Mouse (Mus musculus) v-Abl transformed pro-B cells (cell line): ENCODE data around the gene Pard6b.

Source experiments
- in situ Hi-C, 2 experiments: fragments of 400-800 bp; cut with MboI; formaldehyde crosslinking; loops; one replicate each; pipeline ENCODE4 v1.15.1; 2025; ENCODE audit not compliant: unreplicated experiment in 2 of 2

The Pard6b gene

DNA sequence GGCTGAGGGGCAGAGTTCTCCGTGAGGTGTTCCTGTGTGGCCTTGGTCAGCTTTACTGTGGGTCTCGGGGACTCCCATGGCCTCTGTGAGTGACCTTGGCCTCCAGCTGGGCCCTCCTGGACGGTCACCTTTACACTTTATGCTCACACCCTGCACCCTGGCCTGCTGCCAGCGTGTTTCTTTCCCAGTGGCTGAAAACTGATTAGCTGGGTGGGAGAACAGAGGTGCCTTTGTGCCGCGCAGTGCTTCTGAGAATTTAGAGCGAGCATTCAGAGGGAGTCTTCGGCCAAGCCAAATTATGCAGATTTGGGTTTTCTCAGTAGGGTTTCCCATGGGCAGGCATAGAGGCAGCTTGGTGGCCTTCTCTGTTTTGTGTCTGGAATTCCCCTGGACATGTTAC lies 14.3 kb downstream of the Pard6b start:
- in situ Hi-C loops = loop anchor here (5.0 to 10.0 kb wide), 3 partner anchors 198 to 413 kb away; no protein-coding TSS in a partner anchor

DNA sequence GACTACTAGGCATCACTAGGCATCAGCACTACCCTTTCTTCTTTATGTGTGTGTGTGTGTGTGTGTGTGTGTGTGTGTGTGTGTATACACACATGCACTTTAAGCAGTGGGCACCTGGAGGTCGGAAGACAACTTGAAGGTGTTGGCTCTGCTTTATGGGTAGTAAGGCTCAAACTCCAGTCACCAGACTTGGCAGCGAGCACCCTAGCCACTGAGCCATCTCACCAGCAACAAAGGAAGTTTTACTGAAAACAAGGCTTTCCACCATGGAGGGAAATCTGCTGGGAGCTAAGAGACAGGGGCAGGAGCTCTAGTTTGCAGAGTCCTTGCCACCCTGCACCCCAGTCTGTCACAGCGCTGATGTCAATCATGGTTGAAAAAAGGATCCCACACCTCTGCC lies 15.7 kb downstream of the Pard6b start:
- in situ Hi-C loops = loop anchor here (5.0 to 10.0 kb wide), 3 partner anchors 199 to 414 kb away; no protein-coding TSS in a partner anchor

DNA sequence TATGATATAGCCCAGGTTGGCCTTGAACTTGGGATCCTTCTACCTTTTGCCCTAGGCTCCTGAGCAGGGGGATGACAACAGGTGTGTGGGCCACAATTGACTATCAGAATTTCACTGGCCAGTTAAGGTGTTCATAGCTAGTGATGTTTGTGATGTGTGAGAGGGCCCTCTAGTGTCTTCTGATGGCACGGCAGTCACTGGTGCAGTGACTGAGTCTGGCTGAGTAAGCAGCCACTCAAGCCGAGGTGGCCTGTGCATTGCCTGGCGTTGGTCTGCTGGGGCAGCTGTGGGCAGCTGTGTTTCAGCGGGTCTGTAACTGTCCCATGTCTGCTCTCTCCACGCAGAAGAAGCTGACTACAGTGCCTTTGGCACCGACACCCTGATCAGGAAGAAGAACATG lies 17.2 kb downstream of the Pard6b start:
- in situ Hi-C loops = loop anchor here (5.0 to 10.0 kb wide), 3 partner anchors 201 to 416 kb away; no protein-coding TSS in a partner anchor

DNA sequence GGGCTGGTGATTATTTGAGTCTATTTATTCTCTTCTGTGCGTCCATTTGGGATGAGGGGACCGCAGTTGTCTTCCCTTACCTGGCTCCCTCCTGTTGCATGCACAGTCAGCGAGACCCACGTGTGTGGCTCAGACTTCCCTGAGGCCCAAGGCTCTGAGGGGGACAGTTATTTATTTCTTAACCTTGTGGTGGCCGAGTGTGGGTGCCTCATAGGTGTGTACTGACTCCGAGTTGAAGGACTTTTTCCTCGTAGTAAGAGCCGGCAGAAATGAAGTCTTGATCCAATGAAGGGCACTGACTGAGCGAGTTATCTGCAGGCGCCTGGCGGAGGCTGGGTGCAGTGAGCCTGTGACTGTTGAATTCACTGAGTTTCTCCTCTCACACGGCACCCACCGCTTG lies 19.2 kb downstream of the Pard6b start:
- in situ Hi-C loops = loop anchor here (25.0 kb wide), 5 partner anchors 112 to 1987 kb away; partner anchors contain the start of genes Adnp (in 1 of the 2) and Zfp64 (in 1 of the 2)

DNA sequence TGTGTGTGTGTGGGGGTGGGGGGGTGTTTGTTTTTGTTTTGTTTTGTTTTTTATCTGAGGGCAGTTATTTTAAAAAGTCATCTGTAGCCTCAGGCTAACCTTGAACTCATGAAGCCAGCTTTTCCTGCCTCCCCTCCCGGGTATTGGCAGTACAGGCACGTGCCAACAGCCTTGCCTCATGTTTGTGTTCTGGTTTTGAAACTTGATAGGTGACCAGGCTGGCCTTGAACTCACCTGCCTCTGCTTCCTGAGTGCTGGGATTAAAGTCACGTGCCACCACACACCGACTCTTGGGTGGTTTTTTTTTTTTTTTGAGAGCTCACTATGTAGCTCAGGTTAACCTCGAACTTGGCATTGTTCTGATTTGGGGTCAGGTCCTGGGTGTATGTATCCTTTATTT lies 21.0 kb downstream of the Pard6b start:
- in situ Hi-C loops = loop anchor here (25.0 kb wide), 5 partner anchors 110 to 1985 kb away; partner anchors contain the start of genes Adnp (in 1 of the 2) and Zfp64 (in 1 of the 2)

DNA sequence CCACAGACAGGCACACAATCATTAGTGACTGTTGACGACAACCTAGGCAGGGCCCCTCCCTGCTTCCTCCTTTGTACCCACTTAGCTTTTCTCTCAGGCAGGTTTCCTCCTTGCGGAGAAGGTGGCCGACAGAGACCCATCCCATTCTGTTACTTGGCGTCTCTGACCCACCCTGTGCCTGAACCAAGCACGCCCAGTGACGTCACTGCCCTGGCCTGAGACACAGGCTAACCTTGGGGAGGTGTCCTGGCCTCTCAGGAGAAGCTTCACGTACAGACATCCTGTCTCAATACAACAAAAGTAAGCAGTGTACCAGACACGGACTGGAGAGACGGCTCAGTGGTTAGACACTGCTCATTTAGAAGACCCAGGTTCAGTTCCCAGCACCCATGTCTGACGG lies 22.5 kb downstream of the Pard6b start:
- in situ Hi-C loops = loop anchor here (25.0 kb wide), 5 partner anchors 109 to 1984 kb away; partner anchors contain the start of genes Adnp (in 1 of the 2) and Zfp64 (in 1 of the 2)

DNA sequence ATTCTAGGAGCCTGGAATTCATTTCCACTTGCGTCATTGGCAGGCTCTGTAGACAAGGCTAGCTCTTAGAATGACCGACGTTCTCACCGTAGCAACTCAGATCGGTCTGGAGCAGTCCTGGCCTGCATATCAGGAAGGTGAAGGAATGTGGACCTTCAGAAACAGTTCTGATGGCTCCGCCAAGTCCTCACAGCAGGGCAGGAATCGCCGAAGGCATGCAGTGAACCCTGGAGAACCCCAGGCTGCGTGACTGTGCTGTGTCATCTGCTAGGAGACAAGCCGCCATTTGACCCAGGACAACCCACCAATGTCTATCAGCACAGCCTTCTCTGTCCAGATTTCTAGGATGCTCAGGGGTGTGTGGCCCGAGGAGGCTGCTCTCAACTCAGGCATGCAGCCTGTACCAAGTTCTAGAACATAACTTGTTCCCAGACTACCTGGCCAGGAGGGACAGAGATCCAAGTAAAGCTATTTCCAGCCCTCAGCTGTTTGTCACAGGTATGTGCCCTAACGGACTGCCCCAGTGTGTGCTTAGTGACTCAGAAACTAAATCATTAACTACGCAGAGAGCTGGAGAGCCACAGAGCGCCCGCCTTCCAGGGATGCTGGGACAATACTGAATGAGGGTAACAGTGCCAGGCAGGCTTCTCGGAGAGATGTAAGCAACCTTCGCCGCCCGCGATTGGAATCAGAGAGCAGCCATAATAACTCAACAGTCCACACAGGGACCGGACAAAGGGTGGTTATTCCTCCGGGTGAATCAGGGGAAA lies 23.8 kb downstream of the Pard6b start:
- in situ Hi-C loops = loop anchor here (25.0 kb wide), 5 partner anchors 108 to 1983 kb away; partner anchors contain the start of genes Adnp (in 1 of the 2) and Zfp64 (in 1 of the 2)

DNA sequence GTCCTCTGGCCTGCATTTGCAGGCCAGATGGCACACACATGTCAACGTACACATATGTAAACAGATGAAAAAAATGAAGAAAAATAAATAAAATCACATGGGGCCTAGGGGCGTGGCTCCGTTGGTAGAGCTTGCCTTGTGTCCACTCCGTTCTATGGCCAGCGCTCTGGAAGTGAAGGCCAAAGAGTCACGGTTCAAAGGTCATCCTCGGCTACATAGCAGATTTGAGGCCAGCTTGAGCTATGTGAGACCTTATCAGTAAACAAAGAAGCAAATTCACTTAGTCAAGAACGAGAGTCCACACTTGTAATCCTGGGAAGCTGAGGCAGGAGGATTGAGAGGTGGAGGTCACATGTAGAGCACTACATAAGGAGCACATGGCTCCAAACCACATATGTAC lies 24.5 kb downstream of the Pard6b start:
- in situ Hi-C loops = loop anchor here (25.0 kb wide), 5 partner anchors 107 to 1982 kb away; partner anchors contain the start of genes Adnp (in 1 of the 2) and Zfp64 (in 1 of the 2)

DNA sequence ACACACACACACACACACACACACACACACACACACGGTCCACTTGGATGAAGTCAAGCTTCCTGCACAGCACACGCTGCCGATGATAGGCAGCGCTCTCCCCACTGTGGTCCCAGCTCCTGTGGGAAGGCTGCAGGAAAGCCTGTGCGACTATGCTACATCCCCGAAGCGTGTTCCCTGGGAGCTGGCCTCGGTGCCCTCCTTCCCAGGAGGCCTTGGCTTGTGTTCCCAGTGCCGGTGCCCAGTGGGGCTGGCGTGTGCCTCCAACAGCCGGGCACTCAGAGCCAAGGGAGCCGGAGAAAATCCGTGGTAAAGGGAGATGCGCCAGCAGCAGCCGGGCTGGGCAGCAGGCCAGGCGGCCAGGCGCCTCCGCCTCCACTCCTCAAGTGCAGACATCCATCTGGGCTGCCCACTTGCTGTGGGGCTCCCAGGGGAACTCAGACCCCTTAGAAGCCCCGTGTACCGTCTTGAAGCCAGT lies 25.9 kb downstream of the Pard6b start:
- in situ Hi-C loops = loop anchor here (25.0 kb wide), 5 partner anchors 106 to 1981 kb away; partner anchors contain the start of genes Adnp (in 1 of the 2) and Zfp64 (in 1 of the 2)

DNA sequence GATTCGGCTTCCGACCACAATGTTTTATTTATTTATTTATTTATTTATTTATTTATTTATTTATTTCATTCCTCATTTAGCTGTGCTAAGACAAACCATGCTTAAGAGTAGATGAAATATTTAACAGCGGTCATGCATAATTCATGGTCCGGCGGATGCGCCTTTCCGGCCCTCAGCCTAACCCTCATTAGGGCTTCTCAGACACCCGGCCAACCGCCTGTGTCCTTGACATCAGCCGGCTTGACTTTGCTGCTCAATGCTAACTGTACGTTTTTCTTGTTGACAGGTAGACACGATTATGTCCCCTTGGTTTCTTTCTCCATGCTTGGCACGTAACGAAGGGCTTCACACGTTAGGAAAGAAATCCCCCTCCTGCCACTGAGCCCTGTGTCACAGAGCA lies 26.6 kb downstream of the Pard6b start:
- in situ Hi-C loops = loop anchor here (25.0 kb wide), 5 partner anchors 105 to 1980 kb away; partner anchors contain the start of genes Adnp (in 1 of the 2) and Zfp64 (in 1 of the 2)

DNA sequence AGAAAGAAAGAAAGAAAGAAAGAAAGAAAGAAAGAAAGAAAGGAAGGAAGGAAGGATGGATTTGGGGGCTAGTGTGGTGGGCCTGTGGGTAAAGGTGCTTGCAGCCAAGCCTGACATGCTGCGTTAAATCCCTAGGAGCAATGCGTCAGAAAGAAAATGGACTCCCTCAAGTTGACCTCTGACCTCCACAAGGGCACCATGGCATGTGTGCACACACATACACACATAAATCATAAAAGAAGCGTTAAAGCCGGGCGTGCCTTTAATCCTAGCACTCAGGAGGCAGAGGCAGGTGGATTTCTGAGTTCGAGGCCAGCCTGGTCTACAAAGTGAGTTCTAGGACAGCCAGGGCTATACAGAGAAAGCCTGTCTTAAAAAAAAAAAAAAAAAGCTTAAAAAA lies 27.1 kb downstream of the Pard6b start:
- in situ Hi-C loops = loop anchor here (25.0 kb wide), 5 partner anchors 104 to 1979 kb away; partner anchors contain the start of genes Adnp (in 1 of the 2) and Zfp64 (in 1 of the 2)

DNA sequence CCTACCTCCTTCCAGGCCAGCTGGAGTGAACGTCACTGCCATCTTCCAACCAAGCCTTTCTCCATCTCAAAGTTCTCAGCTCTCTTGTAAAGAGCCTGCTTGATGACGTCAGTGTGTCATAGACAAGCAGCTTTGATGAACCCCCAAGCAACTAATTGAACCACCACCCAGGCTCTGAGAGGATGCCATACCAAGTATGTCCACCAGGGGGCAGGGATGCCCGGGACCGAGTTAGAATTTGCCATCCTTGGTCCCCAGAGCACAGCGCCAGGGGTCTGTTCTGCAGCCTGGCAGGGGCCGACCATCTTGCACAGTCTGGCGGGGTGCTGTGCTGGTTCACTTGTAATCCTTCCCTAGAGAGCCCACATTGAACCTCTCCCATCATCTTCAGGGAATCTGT lies 31.1 kb downstream of the Pard6b start:
- in situ Hi-C loops = loop anchor here (5.0 to 25.0 kb wide), 8 partner anchors 40 to 1983 kb away; partner anchors contain the start of genes Adnp (in 1 of the 2) and Zfp64 (in 1 of the 2)

DNA sequence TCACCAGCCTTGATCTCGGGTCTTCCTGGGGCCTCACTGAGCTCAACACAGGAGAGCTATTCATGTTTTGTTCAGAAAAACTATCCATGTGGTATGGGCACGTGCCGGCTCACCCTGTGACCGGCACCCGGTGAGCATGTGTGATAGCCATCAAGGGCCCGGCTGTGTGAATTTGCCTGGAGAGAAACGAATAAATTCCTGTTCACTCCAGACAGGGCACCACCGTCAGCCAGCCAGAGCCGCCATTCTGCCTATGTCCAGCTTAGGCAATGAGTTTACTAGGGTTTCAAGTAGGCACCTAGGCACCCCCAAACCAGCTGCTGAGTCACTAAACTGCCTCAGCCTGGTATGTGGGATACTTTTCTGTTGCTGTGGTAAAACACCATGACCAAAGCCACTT lies 32.5 kb downstream of the Pard6b start:
- in situ Hi-C loops = loop anchor here (5.0 to 25.0 kb wide), 8 partner anchors 39 to 1982 kb away; partner anchors contain the start of genes Adnp (in 1 of the 2) and Zfp64 (in 1 of the 2)

DNA sequence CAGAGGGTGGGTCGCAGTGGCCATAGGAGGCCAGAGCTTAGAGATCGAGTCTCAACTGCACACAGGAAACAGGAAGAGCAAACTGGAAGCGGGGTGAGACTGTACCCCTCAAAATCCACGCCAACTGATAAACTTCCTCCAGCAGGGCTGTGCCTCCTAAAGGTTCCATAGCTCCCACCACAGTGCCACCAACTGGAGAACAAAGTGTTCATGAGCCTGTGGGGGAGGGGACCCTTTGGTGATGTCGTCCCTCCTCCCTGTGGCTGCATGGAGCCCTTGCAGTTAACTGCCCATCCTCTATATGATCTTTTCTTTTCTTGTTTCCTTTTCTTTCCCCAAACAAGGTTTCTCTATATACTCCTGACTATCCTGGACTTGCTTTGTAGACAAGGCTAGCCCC lies 32.9 kb downstream of the Pard6b start:
- in situ Hi-C loops = loop anchor here (5.0 to 25.0 kb wide), 8 partner anchors 39 to 1981 kb away; partner anchors contain the start of genes Adnp (in 1 of the 2) and Zfp64 (in 1 of the 2)

DNA sequence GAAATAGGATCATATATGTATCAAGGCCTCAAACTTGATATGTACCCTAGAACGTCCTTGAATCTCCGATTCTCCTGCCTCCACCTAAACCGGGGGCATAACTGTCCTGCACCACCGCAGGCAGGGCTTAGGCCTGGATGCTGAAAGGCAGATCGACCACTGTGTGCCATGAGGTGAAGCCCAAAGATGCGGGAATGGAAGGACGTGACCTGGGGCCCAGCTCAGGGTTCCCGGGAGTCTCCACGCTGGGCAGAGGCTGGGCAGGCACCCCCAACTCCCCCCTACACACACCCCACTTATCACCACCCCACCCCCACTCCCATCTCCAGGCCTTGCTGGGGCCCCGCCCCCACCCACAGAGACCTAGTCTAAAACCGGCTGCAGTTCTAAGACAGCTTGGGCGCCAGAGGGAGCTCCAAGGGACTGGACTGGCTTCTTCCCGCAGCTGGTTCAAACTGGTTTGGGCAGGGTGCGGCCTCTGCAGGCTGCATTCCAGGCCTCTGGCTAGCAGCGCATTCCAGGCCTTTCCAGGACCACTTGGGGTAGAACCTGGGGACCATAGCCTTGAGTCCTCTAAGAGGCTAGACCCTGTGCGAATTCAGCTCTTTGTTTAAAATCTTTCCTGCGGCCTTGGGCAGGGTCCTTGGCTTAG lies 34.0 kb downstream of the Pard6b start:
- in situ Hi-C loops = loop anchor here (5.0 to 25.0 kb wide), 9 partner anchors 37 to 1980 kb away; partner anchors contain the start of genes Adnp (in 2 of the 2) and Zfp64 (in 1 of the 2)

DNA sequence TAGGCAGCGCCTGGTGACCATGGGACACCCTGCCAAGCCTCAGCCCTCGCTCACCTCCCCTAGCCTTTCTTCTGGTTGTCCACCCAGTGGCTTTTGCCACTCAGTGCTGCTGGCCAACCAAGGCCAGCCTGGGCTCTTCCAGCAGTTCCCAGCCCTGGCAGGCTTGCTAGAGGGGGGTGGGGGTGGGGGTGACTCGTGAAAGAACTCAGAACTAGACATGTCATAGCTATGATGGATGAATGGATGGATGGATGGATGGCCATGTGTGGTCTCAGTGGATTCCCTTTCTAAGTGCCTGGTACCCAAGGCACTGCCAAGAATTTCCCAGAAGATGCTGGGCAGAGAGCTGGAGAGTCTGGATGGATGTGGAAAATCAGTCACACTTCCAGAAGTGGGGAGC lies 35.0 kb downstream of the Pard6b start:
- in situ Hi-C loops = loop anchor here (5.0 to 25.0 kb wide), 8 partner anchors 91 to 1979 kb away; partner anchors contain the start of genes Adnp (in 2 of the 2) and Zfp64 (in 1 of the 2)

DNA sequence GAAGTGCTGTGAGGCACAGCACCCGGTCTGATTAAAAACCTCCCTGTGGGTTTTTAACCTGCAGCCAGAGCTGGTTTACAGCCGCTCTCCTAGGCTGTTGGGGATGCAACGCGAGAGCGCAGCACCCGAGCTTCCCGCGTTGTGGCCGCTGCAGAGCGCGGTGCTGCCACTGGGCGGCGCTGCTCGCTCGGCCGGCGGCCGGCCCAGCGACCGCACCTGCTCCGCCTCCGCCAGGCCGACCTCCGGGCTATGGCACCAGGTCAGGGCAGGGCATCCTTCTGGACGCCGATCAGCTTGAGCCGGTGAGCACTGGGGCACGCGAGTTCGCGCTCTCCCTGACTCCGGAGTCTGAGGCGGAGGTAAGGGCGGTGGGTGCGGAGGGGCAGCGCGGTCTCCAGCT lies 36.3 kb downstream of the Pard6b start:
- in situ Hi-C loops = loop anchor here (5.0 to 25.0 kb wide), 8 partner anchors 90 to 1978 kb away; partner anchors contain the start of genes Adnp (in 2 of the 2) and Zfp64 (in 1 of the 2)

DNA sequence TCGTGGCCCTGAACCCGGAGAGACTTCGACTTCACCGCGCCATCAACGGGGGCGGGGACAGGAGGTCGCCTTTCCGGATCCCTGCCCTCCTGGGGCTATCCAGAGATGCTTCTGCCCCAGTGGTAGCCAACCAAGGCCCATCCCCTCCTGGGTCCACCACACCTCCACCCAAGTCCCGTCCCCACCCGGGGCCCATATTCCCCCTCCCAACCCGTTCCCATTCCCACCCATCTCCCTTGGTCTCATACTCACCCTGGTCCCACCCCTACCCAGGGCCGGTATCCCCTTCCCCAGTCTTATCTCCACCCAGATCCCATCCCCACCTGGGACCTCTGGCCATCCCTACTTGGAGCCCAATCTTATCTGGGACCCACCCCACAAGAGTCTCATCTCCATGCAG lies 36.7 kb downstream of the Pard6b start:
- in situ Hi-C loops = loop anchor here (5.0 to 25.0 kb wide), 8 partner anchors 90 to 1977 kb away; partner anchors contain the start of genes Adnp (in 2 of the 2) and Zfp64 (in 1 of the 2)

DNA sequence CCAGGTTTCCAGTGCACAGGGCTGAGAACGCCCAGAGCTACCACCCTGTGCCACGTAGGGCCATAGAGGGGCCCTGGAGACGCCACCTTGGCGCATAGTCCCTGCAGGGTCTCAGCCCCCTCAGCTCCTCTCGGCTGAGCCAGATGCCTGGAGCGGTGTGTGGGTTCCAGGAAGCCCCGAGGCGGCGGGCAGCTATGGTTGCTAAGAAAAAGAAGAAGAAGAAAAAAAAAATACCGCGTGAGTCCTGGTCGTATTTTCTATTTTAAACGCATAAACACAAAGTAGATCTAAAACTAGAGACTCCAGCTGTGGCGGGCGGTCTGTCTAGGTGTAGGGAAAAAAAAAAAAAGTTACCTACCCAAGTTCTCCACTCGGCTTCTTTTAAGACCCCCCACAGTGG lies 37.2 kb downstream of the Pard6b start:
- in situ Hi-C loops = loop anchor here (5.0 to 25.0 kb wide), 8 partner anchors 89 to 1977 kb away; partner anchors contain the start of genes Adnp (in 2 of the 2) and Zfp64 (in 1 of the 2)
